Mouse (Mus musculus): ENCODE results near the gene Helt.
"Not testable (repeated sequence)": the region's sequence is repeated elsewhere in the genome, so short reads cannot be mapped to it uniquely, and the experiment has no call there.

Gene Helt

DNA sequence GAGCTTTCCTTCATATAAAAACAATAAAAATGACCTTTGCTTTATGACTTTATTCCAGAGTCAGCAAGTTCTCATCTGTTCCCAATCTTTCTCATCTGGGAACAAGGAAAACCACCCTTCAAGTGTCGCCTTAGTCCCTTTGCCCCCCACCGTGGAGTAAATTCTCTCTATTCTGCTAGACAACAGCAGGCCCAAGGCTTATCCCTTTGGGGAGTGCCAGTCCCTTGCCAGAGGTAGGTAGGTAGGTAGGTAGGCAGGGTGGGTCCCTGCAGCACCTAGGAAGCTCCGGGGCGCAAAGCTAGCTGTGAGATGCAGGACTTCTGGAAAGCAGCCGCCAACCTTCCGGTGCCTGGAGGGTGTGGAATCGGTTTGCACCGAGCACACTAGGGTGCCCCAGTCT is 1.5 kb upstream of the Helt start:
- no peak for DNase-seq

DNA sequence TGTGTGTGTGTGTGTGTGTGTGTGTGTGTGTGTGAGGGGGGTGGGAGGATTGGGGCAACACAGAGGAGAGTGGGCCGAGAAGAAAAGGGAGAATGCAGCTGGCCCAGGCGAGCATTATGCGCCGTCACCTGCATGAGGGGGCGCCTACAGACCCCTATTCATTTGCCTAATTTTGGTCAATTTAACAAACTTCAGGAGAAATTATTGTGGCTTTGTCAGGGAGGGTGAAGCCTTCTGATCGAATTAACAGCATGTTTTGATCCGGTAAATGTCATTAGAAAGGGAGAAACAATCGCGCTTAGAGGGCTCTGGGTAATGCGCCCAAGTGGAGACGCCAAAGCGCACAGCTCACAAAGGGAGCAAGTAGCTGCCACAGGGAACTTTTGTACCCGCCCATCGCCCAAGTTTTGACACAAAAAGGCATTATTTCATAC is 647 bp upstream of the Helt start:
- no peak for DNase-seq

- peak; percentile 44 for DNase-seq
These were observed 725 bp downstream of the Helt start for GRCm38 (mm10) chr8:46293741-46294151.

DNA sequence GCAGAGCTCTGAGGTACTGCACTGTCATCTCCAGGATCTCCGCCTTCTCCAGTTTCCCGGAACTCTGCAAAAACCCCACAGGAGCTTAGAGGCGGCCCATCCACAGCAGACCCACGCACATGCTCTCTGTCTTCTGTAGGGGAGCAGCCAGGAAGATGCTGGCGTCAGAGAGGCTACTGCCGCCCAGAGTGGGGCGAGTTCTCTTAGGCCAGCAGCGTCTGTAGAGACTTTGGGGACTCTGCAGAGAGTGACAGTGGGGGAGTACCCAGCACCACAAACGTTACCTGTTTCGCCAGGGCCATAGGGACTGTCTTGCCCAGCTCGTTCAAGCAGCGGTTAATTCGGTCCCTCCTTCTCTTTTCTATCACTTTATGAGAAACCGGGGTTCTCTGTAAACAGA is 1.3 kb downstream of the Helt start:
- no peak for DNase-seq

DNA sequence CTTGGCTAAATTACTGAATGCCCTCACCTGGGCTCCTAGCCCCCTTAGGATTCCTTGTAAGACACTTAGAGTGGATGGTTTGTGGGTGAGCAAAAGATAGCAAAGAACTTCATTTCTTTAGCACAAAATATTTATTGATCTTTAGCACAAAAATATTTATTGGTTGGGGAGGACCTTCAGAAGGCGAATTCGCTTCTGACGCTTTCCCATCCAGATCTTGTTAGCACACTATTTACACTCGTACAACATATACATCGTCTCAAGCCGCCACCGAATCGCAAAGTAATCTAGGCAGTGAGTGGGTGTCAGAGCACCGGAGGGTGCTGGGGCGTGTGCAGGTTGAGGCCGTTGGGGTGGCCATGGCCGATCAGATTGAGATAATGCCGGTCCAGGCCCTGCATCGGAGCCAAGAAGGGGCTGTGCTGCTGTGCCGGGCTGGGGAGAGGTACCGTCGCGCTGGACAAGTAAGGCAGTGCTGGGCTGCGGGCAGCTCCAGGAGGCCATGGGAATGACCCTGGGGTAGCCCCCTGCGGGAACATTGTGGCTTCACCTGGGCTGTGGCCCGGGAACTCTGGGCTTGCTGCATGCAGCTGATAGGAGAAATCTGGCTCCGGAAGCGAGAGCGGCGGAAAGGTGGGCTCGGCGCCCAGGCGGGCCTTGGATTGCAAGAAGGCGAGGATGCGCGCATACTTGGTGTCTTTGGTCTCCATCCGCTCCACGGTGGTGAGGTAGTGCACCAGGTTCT is 2.4 kb downstream of the Helt start:
- DNase-seq = no peak

GRCm38 (mm10) chr8:46289274-46289673 is 5.2 kb downstream of the Helt start:
- DNase-seq = no peak

GRCm38 (mm10) chr8:46288021-46288420 is 6.5 kb downstream of the Helt start:
- no peak for DNase-seq

DNA sequence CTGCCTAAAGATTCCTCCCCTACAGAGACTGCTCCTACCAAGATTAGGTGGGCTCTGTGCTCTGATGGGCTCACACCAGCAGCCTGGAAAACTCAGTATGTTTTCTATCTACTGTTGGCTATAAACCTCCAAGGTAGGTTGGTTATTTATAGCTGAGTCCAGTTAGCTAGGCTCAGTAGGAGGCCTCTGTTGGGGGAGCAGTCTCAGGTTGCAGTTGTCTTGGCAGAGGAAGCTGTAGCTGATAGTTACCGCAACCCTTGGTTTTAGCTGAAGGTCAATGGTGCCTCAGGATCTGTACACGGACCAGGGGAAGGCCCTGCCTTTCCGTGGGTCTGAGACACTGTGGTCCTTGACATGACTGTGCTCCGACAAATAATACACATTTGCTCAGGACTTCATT is 8.5 kb downstream of the Helt start:
- DNase-seq = no peak

DNA sequence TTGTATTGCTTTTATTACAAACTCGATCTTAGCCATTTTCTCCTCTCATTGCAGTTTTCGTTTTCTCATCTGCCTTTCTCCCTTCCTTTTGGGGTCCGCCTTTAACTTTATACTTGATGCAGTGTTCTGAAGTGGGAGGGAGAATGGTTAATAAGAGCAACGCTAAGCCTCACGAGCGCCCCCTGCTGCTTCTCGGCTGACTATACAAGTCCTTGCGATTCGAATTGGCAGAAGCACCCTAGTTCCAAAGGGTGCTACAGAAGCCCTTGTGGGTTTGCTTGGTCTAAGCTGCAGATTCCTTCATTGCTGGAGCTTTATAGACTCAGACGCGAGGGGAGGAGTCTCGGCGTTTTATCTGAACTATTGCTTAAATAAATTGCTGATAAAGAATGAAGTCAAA is 12.9 kb downstream of the Helt start:
- peak; percentile 33 for DNase-seq

- DNase-seq = no peak
These were observed 17.5 kb downstream of the Helt start for GRCm38 (mm10) chr8:46276939-46277338.

- no peak for DNase-seq
These were observed 23.7 kb downstream of the Helt start for GRCm38 (mm10) chr8:46270741-46271140.

- no peak for DNase-seq
These were observed 24.3 kb downstream of the Helt start for GRCm38 (mm10) chr8:46270147-46270546.

DNA sequence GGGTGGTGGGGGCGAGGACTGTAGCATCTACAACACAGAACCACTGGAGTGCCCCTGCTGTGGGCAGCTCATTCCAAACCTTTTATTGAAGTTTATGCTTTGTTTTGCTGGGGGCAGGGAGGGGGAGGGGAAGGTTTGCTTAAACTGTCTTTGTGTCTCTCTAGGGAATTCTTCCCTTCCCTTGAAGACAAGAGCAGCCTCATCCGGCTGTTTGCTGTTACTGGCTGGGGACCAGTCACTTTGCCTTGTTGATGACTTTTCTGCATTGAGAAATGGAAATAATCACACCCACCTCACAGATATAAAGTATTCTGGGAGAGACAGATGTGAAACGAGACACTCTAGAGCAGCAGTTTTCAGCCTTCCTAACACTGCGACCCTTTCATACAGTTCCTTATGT is 27.7 kb downstream of the Helt start:
- DNase-seq = no peak

DNA sequence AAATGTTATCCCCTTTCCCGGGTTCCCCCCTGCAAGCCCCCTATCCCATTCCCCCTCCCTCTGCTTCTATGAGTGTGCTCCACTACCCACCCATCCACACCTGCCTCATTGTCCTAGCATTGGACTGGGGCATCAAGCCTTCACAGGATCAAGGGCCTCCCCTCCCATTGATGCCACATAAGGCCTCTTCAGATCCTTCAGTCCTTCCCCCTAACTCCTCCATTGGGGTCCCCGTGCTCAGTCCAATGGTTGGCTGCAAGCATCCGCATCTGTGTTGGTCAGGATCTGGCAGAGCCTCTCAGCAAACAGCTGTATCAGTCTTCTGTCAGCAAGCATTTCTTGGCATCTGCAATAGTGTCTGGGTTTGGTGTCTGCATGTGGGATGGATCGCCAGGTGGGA is 30.3 kb downstream of the Helt start:
- not testable (repeated sequence) for DNase-seq

DNA sequence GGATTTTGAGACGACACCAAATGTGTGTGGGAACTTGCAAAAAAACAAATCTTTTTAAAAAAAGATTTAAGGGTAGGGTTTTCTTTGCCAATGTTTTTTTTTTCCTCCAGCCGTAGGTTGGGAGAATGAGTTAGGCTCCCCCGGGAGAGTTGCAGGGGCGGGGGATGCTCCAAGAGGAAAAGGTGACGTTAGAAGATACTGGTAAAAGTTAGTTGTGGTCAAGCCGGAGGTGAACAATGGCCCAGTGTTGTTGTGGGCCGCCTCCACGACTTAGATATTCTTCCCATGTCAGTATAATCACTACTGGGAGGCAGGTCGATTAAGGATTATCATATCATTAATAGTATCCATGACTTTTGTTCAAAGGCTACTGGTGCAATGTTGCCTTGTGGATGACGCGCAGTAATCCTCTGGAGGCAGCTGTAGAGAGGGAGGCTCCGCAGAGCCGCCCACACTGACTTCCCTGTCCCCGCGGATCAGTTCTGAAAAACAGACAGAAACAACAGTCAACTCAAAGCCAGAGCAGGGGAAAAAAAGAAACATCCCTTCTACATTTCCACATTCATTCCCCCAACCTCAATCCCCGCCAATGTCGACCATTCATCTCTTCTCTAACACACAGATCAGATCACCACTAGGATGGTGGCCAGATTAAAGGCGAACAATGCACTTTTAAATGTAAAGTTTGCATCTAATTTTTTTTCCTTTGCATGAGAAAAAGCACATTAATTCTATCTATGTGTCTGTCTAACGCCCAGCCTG is 36.4 kb downstream of the Helt start:
- no peak for DNase-seq

DNA sequence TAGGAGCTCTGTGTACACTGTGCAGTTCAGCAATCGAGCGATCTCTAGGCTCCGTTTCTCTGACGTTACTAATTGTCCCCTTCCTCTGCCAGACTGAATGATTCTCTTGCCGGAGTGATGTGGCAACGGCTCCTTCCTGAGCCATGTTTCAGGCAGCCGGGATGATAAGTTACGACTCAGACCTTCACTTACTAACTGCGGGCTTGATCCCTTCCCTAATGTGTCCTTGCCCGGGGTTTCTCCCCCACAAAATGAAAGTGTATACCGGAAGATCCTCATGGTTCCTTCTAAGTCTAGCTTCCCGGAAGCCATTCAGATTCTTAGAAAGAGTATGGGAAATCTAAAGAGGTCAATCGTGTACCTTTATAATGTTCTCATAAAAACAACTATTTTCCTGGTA is 42.0 kb downstream of the Helt start:
- no peak for DNase-seq

DNA sequence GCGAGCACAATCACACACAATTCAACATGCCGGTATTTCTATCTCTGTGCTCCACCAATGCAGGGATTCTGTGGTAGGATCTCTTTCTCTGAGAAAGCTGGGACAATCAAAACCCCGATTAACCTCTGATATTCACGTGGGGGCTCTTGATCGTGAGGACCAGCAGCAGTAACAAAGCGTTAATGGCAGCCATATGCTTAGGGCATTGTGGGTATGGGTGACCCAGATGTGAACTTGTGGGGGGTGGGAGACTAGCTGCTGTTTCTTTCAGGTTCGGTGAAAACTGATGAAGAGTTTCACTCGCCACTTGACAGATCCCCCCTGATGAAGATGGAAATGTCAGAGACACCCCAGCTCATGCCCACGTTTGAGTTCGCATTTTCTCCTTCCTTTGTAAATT is 42.9 kb downstream of the Helt start:
- DNase-seq = no peak

DNA sequence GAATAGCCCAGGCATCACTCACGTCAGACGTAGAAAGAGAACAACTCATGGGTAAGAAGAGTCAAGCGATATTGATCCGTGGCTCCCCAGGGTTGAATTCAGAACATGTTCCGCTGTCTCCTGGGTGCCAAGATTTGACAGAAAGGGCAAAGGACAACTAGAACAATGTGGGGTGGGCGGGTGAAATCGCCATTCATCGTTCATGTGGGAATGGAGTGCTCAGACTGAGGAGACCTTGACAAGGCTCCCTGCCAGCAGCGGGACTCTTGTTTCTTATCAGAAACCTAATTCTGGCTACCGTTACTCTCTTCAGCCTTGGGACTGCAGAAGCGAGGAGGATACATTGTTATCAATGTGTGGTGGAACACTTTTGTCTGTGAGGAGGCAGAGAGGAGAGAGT is 48.1 kb downstream of the Helt start:
- no peak for DNase-seq

GRCm38 (mm10) chr8:46242946-46243345 is 51.5 kb downstream of the Helt start:
- no peak for DNase-seq

Measured in right cerebral cortex, postnatal 25 days (tissue).